Mouse (Mus musculus) pancreas, adult 10 weeks (tissue): ENCODE measurements around the gene Phkg1. TPM values are rescaled to one million over a fixed set of nuclear protein-coding genes. Genes with fewer than 3 reads are reported as not detected.

ENCODE experiments used
- polyA plus RNA-seq: library from polyadenylated mRNA; stranded (reverse); fragments of 350-450 nt; fragmentation: Illumina TruSeq; extraction: RNeasy Lipid Tissue Mini Kit (QIAGEN cat#74804); gene quantifications from one replicate; pipeline ENCODE4 v1.2.3, GENCODE M21; 2015; ENCODE audit warnings: low read depth, low replicate concordance; ENCODE audit not compliant: insufficient read depth

Phkg1 gene
- 0.48 TPM for polyA plus RNA-seq

GRCm38 (mm10) chr5:129898449-129898848 lies at the start of gene Phkg1:
Gene Phkg1, minus strand, starts transcription at chr5:129898549.

GRCm38 (mm10) chr5:129941495-129942045 lies 43.2 kb upstream of the Phkg1 start, which contains the start of gene Vkorc1l1:
Gene Vkorc1l1, plus strand, starts transcription at chr5:129941970.

GRCm38 (mm10) chr5:129908242-129908965 lies 10.1 kb upstream of the Phkg1 start, which contains the start of gene Nupr1l:
Gene Nupr1l, plus strand, starts transcription at chr5:129908540.

GRCm38 (mm10) chr5:129895198-129896088 lies 2.9 kb downstream of the Phkg1 start, which contains the start of gene Zbed5:
Gene Zbed5, plus strand, starts transcription at chr5:129895723.

GRCm38 (mm10) chr5:129886911-129887636 lies 11.3 kb downstream of the Phkg1 start, which contains the start of gene Chchd2:
Gene Chchd2, minus strand, starts transcription at chr5:129887470.

GRCm38 (mm10) chr5:129846752-129847557 lies 51.4 kb downstream of the Phkg1 start, which contains the start of gene Sumf2:
Gene Sumf2, plus strand, starts transcription at chr5:129846986.

Other genes starting within 250 kb of the Phkg1 start
- gene Zfp11, start 228.4 kb downstream of the Phkg1 start, polyA plus RNA-seq: 0.54 TPM
- not detected for gene Sept14, start 190.0 kb downstream of the Phkg1 start, polyA plus RNA-seq
- gene Mrps17, start 183.1 kb downstream of the Phkg1 start, polyA plus RNA-seq: 34.2 TPM
- gene Nipsnap2, start 173.5 kb downstream of the Phkg1 start, polyA plus RNA-seq: 18.0 TPM
- gene Psph, start 111.1 kb downstream of the Phkg1 start, polyA plus RNA-seq: 2.6 TPM
- 2.6 TPM for gene Sumf2, start 51.6 kb downstream of the Phkg1 start, polyA plus RNA-seq
- 114 TPM for gene Chchd2, start 11.1 kb downstream of the Phkg1 start, polyA plus RNA-seq
- 0.72 TPM for gene Zbed5, start 2.8 kb downstream of the Phkg1 start, polyA plus RNA-seq
- 0.44 TPM for gene Nupr1l, start 10.0 kb upstream of the Phkg1 start, polyA plus RNA-seq
- 5.3 TPM for gene Vkorc1l1, start 43.4 kb upstream of the Phkg1 start, polyA plus RNA-seq
- gene Gusb, start 104.5 kb upstream of the Phkg1 start, polyA plus RNA-seq: 9.7 TPM
- gene Asl, start 130.7 kb upstream of the Phkg1 start, polyA plus RNA-seq: 10.3 TPM
- gene Crcp, start 130.7 kb upstream of the Phkg1 start, polyA plus RNA-seq: 5.2 TPM
- 10.3 TPM for gene Tpst1, start 174.8 kb upstream of the Phkg1 start, polyA plus RNA-seq
- gene Kctd7, start 246.3 kb upstream of the Phkg1 start, polyA plus RNA-seq: 0.96 TPM